Mouse (Mus musculus): Measurements from ENCODE around the gene Coro6. TPM values are rescaled to one million over a fixed set of nuclear protein-coding genes. Genes with fewer than 3 reads are reported as not detected.

The Coro6 gene
- polyA plus RNA-seq, 1 experiment from 2014 or later: 0.05 TPM

- peak within 1 kb of the TSS; percentile 92 for H3K27ac ChIP-seq
- peak within 1 kb of the TSS; percentile 98 for H3K9ac ChIP-seq
- H3K4me1 ChIP-seq: peaks cover 82% of the 10 kb centered on the region
- no peaks in the 10 kb centered on the region for H3K27me3 ChIP-seq
- H3K4me3 ChIP-seq: peak within 1 kb of the TSS; percentile 96
- H3K4me2 ChIP-seq: peak within 1 kb of the TSS; percentile 99
- ATAC-seq: peak; percentile 67
- no peaks in the 10 kb centered on the region for H3K9me3 ChIP-seq (replicated peaks)
- under 1% methylated on average over 41 of the region's 87 CpGs for WGBS
- no peaks in the 10 kb centered on the region for H3K36me3 ChIP-seq (ENCODE audit: poor library complexity, severe bottlenecking)
Measured at GRCm38 (mm10) chr11:77489591-77490235, 27.5 kb downstream of the Coro6 start, which contains the start of gene Ankrd13b. Gene Ankrd13b, minus strand, starts transcription at chr11:77489678.

GRCm38 (mm10) chr11:77490451-77490850 lies 28.2 kb downstream of the Coro6 start:
- H3K4me3 ChIP-seq: peak overlapping the region; percentile 96
- 69% methylated on average over 6 of the region's 6 CpGs for WGBS
- H3K4me2 ChIP-seq: peak overlapping the region; percentile 99
- no peak for ATAC-seq
- H3K9me3 ChIP-seq (replicated peaks): no peaks in the 10 kb centered on the region
- H3K4me1 ChIP-seq: peaks cover 83% of the 10 kb centered on the region
- peak overlapping the region; percentile 92; the same call in 1 of the 2 replicates for H3K27ac ChIP-seq
- no peaks in the 10 kb centered on the region for H3K36me3 ChIP-seq (ENCODE audit: poor library complexity, severe bottlenecking)
- H3K27me3 ChIP-seq: no peaks in the 10 kb centered on the region
- H3K9ac ChIP-seq: peak overlapping the region; percentile 98; the same call in 1 of the 2 replicates

- no peaks in the 10 kb centered on the region for H3K27me3 ChIP-seq
- H3K4me1 ChIP-seq: peaks cover 83% of the 10 kb centered on the region
- H3K4me3 ChIP-seq: peak overlapping the region; percentile 97
- under 1% methylated on average over 13 of the region's 13 CpGs for WGBS
- H3K36me3 ChIP-seq (ENCODE audit: poor library complexity, severe bottlenecking): no peaks in the 10 kb centered on the region
- H3K4me2 ChIP-seq: peak overlapping the region; percentile 99
- H3K27ac ChIP-seq: peak overlapping the region; percentile 83
- ATAC-seq: peak; percentile 75
- peak overlapping the region; percentile 98 for H3K9ac ChIP-seq
- H3K9me3 ChIP-seq (replicated peaks): no peaks in the 10 kb centered on the region
Measured at GRCm38 (mm10) chr11:77491123-77491501, 28.9 kb downstream of the Coro6 start.

- H3K9me3 ChIP-seq (replicated peaks): no peaks in the 10 kb centered on the region
- H3K27me3 ChIP-seq: no peaks in the 10 kb centered on the region
- ATAC-seq: peak; percentile 59
- peak overlapping the region; percentile 97 for H3K4me3 ChIP-seq
- H3K36me3 ChIP-seq (ENCODE audit: poor library complexity, severe bottlenecking): no peaks in the 10 kb centered on the region
- H3K4me1 ChIP-seq: peaks cover 77% of the 10 kb centered on the region
- peak overlapping the region; percentile 83 for H3K27ac ChIP-seq
- H3K4me2 ChIP-seq: peak overlapping the region; percentile 99
- H3K9ac ChIP-seq: peak overlapping the region; percentile 98
- WGBS: 1% methylated on average over 23 of the region's 23 CpGs
Measured at GRCm38 (mm10) chr11:77491502-77492291, 29.5 kb downstream of the Coro6 start.

- no peaks in the 10 kb centered on the region for H3K27me3 ChIP-seq
- peak overlapping the region; percentile 83 for H3K27ac ChIP-seq
- WGBS: under 1% methylated on average over 18 of the region's 18 CpGs
- ATAC-seq: no peak
- H3K36me3 ChIP-seq (ENCODE audit: poor library complexity, severe bottlenecking): no peaks in the 10 kb centered on the region
- H3K9me3 ChIP-seq (replicated peaks): no peaks in the 10 kb centered on the region
- H3K4me2 ChIP-seq: peak overlapping the region; percentile 99
- peaks cover 77% of the 10 kb centered on the region for H3K4me1 ChIP-seq
- H3K9ac ChIP-seq: peak overlapping the region; percentile 98
- H3K4me3 ChIP-seq: peak overlapping the region; percentile 97
Measured at GRCm38 (mm10) chr11:77492311-77492871, 30.2 kb downstream of the Coro6 start.

GRCm38 (mm10) chr11:77492911-77493332 lies 30.7 kb downstream of the Coro6 start:
- no peaks in the 10 kb centered on the region for H3K36me3 ChIP-seq (ENCODE audit: poor library complexity, severe bottlenecking)
- no peaks in the 10 kb centered on the region for H3K27me3 ChIP-seq
- peak overlapping the region; percentile 83 for H3K27ac ChIP-seq
- peaks cover 77% of the 10 kb centered on the region for H3K4me1 ChIP-seq
- H3K9me3 ChIP-seq (replicated peaks): no peaks in the 10 kb centered on the region
- peak; percentile 76 for ATAC-seq
- peak overlapping the region; percentile 99 for H3K4me2 ChIP-seq
- peak overlapping the region; percentile 97 for H3K4me3 ChIP-seq
- WGBS: under 1% methylated on average over 28 of the region's 32 CpGs
- peak overlapping the region; percentile 98 for H3K9ac ChIP-seq

- Histone ChIP-seq H3K9ac (peak within 1 kb of the TSS; percentile 98), H3K4me3 (peak within 1 kb of the TSS; percentile 97), H3K4me2 (peak within 1 kb of the TSS; percentile 99), H3K4me1 (peaks cover 76% of the 10 kb centered on the region), H3K27ac (peak within 1 kb of the TSS; percentile 85), H3K27me3 (no peaks in the 10 kb centered on the region), H3K9me3 (replicated peaks) (no peaks in the 10 kb centered on the region), H3K36me3 (ENCODE audit: poor library complexity, severe bottlenecking) (0 out of 2 replicates have a peak, but pooled peaks cover 3% of the 10 kb centered on the region)
- ATAC-seq: no peak
- WGBS: 1% methylated on average over 29 of the region's 74 CpGs
Measured at GRCm38 (mm10) chr11:77493512-77494343, 31.5 kb downstream of the Coro6 start, which contains the start of gene Git1. Gene Git1, plus strand, starts transcription at chr11:77493562.

- Histone ChIP-seq H3K4me2 (peak overlapping the region; percentile 99), H3K36me3 (ENCODE audit: poor library complexity, severe bottlenecking) (peaks cover 8% of the 10 kb centered on the region), H3K4me1 (peaks cover 73% of the 10 kb centered on the region), H3K9me3 (replicated peaks) (no peaks in the 10 kb centered on the region), H3K4me3 (peak overlapping the region; percentile 97), H3K27me3 (no peaks in the 10 kb centered on the region), H3K27ac (peak overlapping the region; percentile 85), H3K9ac (peak overlapping the region; percentile 98)
- WGBS: 35% methylated on average over 4 of the region's 4 CpGs
- no peak for ATAC-seq
Measured at GRCm38 (mm10) chr11:77494344-77494676, 32.1 kb downstream of the Coro6 start.

GRCm38 (mm10) chr11:77494782-77495181 lies 32.6 kb downstream of the Coro6 start:
- Histone ChIP-seq H3K9me3 (replicated peaks) (no peaks in the 10 kb centered on the region), H3K4me3 (peak overlapping the region; percentile 97), H3K27ac (0 out of 2 replicates have a peak overlapping the region, but pooled peaks have one; percentile 15), H3K9ac (peak overlapping the region; percentile 98), H3K4me1 (peaks cover 73% of the 10 kb centered on the region), H3K4me2 (peak overlapping the region; percentile 99), H3K36me3 (ENCODE audit: poor library complexity, severe bottlenecking) (peaks cover 13% of the 10 kb centered on the region), H3K27me3 (no peaks in the 10 kb centered on the region)
- 77% methylated on average over 6 of the region's 6 CpGs for WGBS
- no peak for ATAC-seq

- H3K9me3 ChIP-seq (replicated peaks): no peaks in the 10 kb centered on the region
- peaks cover 20% of the 10 kb centered on the region for H3K36me3 ChIP-seq (ENCODE audit: poor library complexity, severe bottlenecking)
- no peak overlapping the region; the same call in 1 of the 2 replicates for H3K27ac ChIP-seq
- peaks cover 70% of the 10 kb centered on the region for H3K4me1 ChIP-seq
- H3K4me3 ChIP-seq: no peak overlapping the region
- H3K4me2 ChIP-seq: peak overlapping the region; percentile 99; the same call in 1 of the 2 replicates
- H3K9ac ChIP-seq: peak overlapping the region; percentile 98; the same call in 1 of the 2 replicates
- H3K27me3 ChIP-seq: no peaks in the 10 kb centered on the region
- ATAC-seq: no peak
Measured at GRCm38 (mm10) chr11:77495507-77495906, 33.3 kb downstream of the Coro6 start.

GRCm38 (mm10) chr11:77497341-77497756 lies 35.1 kb downstream of the Coro6 start:
- H3K27me3 ChIP-seq: no peaks in the 10 kb centered on the region
- H3K36me3 ChIP-seq (ENCODE audit: poor library complexity, severe bottlenecking): peaks cover 34% of the 10 kb centered on the region
- 23% methylated on average over 6 of the region's 6 CpGs for WGBS
- H3K4me1 ChIP-seq: peaks cover 61% of the 10 kb centered on the region
- no peak overlapping the region for H3K27ac ChIP-seq
- ATAC-seq: no peak
- no peaks in the 10 kb centered on the region for H3K9me3 ChIP-seq (replicated peaks)
- no peak overlapping the region for H3K4me2 ChIP-seq
- no peak overlapping the region for H3K9ac ChIP-seq
- H3K4me3 ChIP-seq: no peak overlapping the region

Measured in forebrain, embryonic 13.5 days (tissue).